Mouse (Mus musculus) cerebellum, postnatal 25 days (tissue): ENCODE data around the gene Tsc22d2.
"Not testable (repeated sequence)": the region's sequence is repeated elsewhere in the genome, so short reads cannot be mapped to it uniquely, and the experiment has no call there.

Experiments
- DNase-seq, 2 experiments: peaks; one replicate each; pipeline ENCODE4 v3.0.0; 2021; ENCODE audit warnings: mixed read lengths in 2 of 2

The Tsc22d2 gene

GRCm38 (mm10) chr3:58434414-58434813, 19.9 kb downstream of the Tsc22d2 start:
- no peak for DNase-seq

- DNase-seq = peak in 1 of 2 experiments; percentile 11
Observed at GRCm38 (mm10) chr3:58448230-58448629, 33.7 kb downstream of the Tsc22d2 start.

- no peak for DNase-seq
Observed at GRCm38 (mm10) chr3:58449487-58449886, 35.0 kb downstream of the Tsc22d2 start.

- DNase-seq = no peak
Observed at GRCm38 (mm10) chr3:58454414-58455205, 40.1 kb downstream of the Tsc22d2 start.

GRCm38 (mm10) chr3:58455255-58455654, 40.7 kb downstream of the Tsc22d2 start:
- no peak for DNase-seq

GRCm38 (mm10) chr3:58469655-58470437, 55.3 kb downstream of the Tsc22d2 start:
- no peak for DNase-seq

- DNase-seq = not testable (repeated sequence)
Observed at GRCm38 (mm10) chr3:58475298-58475697, 60.8 kb downstream of the Tsc22d2 start.

- no peak for DNase-seq
Observed at GRCm38 (mm10) chr3:58478755-58479455, 64.4 kb downstream of the Tsc22d2 start.

GRCm38 (mm10) chr3:58485883-58486282, 71.4 kb downstream of the Tsc22d2 start:
- no peak for DNase-seq

- DNase-seq = no peak
Observed at GRCm38 (mm10) chr3:58487121-58487520, 72.6 kb downstream of the Tsc22d2 start.

- DNase-seq = no peak
Observed at GRCm38 (mm10) chr3:58487999-58488775, 73.7 kb downstream of the Tsc22d2 start.

GRCm38 (mm10) chr3:58490787-58491186, 76.3 kb downstream of the Tsc22d2 start:
- peak; percentile 13 to 45 for DNase-seq

- no peak for DNase-seq
Observed at GRCm38 (mm10) chr3:58493621-58494020, 79.1 kb downstream of the Tsc22d2 start.

GRCm38 (mm10) chr3:58501961-58502360, 87.4 kb downstream of the Tsc22d2 start:
- DNase-seq = no peak

- DNase-seq = no peak
Observed at GRCm38 (mm10) chr3:58503720-58504333, 89.3 kb downstream of the Tsc22d2 start.

GRCm38 (mm10) chr3:58504676-58505075, 90.2 kb downstream of the Tsc22d2 start:
- DNase-seq = no peak

- DNase-seq = no peak
Observed at GRCm38 (mm10) chr3:58508020-58508750, 93.7 kb downstream of the Tsc22d2 start.

- DNase-seq = no peak
Observed at GRCm38 (mm10) chr3:58511581-58511980, 97.1 kb downstream of the Tsc22d2 start.

GRCm38 (mm10) chr3:58512740-58513139, 98.2 kb downstream of the Tsc22d2 start:
- DNase-seq = no peak

- no peak for DNase-seq
Observed at GRCm38 (mm10) chr3:58513483-58513882, 99.0 kb downstream of the Tsc22d2 start.

GRCm38 (mm10) chr3:58515947-58516601, 101.6 kb downstream of the Tsc22d2 start:
- DNase-seq = no peak
